Mouse (Mus musculus) C2C12 (cell line): ENCODE measurements around the gene Mustn1. TPM values are rescaled to one million over a fixed set of nuclear protein-coding genes. Genes with fewer than 3 reads are reported as not detected.

Source experiments
- H3K27me3 ChIP-seq: one replicate; pipeline ENCODE4 v1.6.1; 2011; ENCODE audit not compliant: control insufficient read depth, insufficient read depth, insufficient read length
- H3K36me3 ChIP-seq: one replicate; pipeline ENCODE4 v1.6.1; 2011; ENCODE audit not compliant: control insufficient read depth, insufficient read depth
- H3K4me3 ChIP-seq: one replicate; pipeline ENCODE4 v1.5.1; 2011; ENCODE audit warnings: mild to moderate bottlenecking, control low read depth; ENCODE audit not compliant: poor library complexity, insufficient read depth, severe bottlenecking
- H3K79me2 ChIP-seq: one replicate; pipeline ENCODE4 v1.6.1; 2011; ENCODE audit not compliant: control insufficient read depth, insufficient read depth
- H3K79me3 ChIP-seq: one replicate; pipeline ENCODE4 v1.6.1; 2011; ENCODE audit warnings: low read depth, control low read depth
- H3ac ChIP-seq: one replicate; pipeline ENCODE3; 2011; ENCODE audit warnings: low read depth; ENCODE audit not compliant: control insufficient read depth, insufficient read length
- CEBPB ChIP-seq: IDR thresholded peaks from one replicate; pipeline ENCODE4 v1.6.1; 2011; ENCODE audit warnings: low read depth, mild to moderate bottlenecking, control low read depth, moderate library complexity
- CTCF ChIP-seq: IDR thresholded peaks from one replicate; pipeline ENCODE4 v1.5.1; 2011; ENCODE audit not compliant: control insufficient read depth, insufficient read depth, insufficient read length
- FOSL1 ChIP-seq: IDR thresholded peaks from one replicate; pipeline ENCODE4 v1.8.0; 2011; ENCODE audit warnings: mild to moderate bottlenecking, low read length; ENCODE audit not compliant: poor library complexity, insufficient read depth, severe bottlenecking
- MAX ChIP-seq: IDR thresholded peaks from one replicate; pipeline ENCODE4 v1.6.1; 2011; ENCODE audit warnings: mild to moderate bottlenecking, control low read depth
- MYOD1 ChIP-seq: IDR thresholded peaks from one replicate; pipeline ENCODE4 v1.6.1; 2011; ENCODE audit warnings: low read depth; ENCODE audit not compliant: control insufficient read depth, insufficient read length
- MYOG ChIP-seq: IDR thresholded peaks from one replicate; pipeline ENCODE4 v1.6.1; 2011; ENCODE audit not compliant: control insufficient read depth, insufficient read length; ENCODE audit errors: extremely low read depth
- USF1 ChIP-seq: IDR thresholded peaks from one replicate; pipeline ENCODE4 v1.6.1; 2011; ENCODE audit warnings: low read depth, mild to moderate bottlenecking, control low read depth, moderate library complexity
- polyA plus RNA-seq: library from polyadenylated mRNA; unstranded; fragments of >200 nt; fragmentation: generic; extraction: Trizol; gene quantifications from one replicate; pipeline ENCODE4 v1.2.1, GENCODE M21; 2012; ENCODE audit warnings: missing spikeins

Mustn1 gene
- polyA plus RNA-seq, 1 experiment, result 10.3 TPM

DNA sequence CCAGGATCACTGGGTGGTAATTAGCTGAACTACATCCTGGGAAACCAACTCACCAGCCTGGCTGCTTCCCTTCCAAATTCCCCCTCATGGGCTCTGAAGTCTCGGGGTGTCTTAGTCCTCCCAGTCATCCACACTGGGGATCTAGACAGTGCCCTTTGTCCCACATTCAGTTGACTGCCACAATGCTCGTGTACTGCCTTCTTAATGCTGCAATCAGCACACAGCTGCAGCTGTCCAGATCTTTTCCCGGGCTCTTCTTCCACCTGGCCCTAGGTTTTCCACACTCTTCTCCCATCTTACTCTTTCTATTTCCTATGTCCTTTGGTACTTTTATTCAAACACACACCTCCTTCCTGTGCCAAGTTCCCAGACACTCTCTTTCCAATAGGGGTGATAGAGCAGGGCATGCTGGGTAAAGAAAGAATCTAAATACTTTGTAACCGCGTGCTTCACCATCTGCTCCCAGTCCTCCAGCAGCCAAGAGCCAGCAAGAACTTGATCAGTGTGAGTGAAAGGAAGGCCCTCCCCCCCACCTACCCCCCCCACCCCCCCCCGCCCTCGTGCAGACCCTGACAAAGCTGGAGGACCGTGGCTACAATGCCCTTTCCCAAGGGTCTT, 43.2 kb downstream of the Mustn1 start:
- Histone ChIP-seq H3K27me3 (no peaks in the 10 kb centered on the region), H3K36me3 (no peaks in the 10 kb centered on the region), H3K4me3 (no peak overlapping the region), H3ac (no peak overlapping the region), H3K79me2 (no peaks in the 10 kb centered on the region), H3K79me3 (no peaks in the 10 kb centered on the region)
- no peak for TF ChIP-seq CEBPB
- TF ChIP-seq MYOD1, result no peak
- TF ChIP-seq USF1, result no peak
- TF ChIP-seq CTCF, result no peak
- TF ChIP-seq MAX, result no peak
- no peak for TF ChIP-seq MYOG
- TF ChIP-seq FOSL1, result no peak

DNA sequence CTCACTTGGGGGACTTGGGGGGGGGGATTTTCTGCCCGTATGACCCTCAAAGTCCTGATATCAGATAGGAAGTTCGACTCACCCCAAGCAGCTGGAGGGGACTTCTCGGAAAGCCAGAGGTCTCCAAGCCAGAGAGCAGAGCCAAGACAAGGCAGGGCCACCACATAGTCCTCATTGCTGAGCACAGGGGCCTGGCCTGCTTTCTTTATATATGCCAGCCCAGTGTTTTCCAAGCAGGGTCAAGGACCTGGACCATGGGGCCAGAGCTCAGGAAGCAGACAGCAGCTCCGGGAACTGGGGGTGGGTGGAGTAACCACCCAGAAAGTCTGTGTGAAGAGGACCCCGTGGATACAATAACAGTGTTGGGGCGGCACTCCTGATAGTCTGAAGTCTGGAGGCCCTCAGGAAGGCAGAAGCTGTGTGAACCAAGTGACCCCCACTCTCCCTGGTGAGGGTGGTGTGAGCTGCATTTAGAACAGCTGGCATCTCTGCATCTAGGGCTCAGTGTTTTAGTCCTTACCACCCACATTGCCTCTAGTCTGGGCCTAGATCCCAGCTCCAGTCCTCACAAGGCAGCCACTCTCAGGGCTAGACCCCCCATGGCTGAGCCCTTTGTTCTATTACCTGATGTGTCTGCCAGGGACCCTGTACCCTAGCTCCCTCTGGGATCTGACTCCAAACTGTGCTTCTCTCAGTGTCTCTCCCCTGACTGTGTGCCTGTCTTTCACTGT, 44.5 kb downstream of the Mustn1 start, which contains the start of gene Itih3:
Gene Itih3, minus strand, starts transcription at position 386 of the 731 bp plus-strand sequence.
- Histone ChIP-seq H3K36me3 (no peaks in the 10 kb centered on the region), H3K79me2 (no peaks in the 10 kb centered on the region), H3K79me3 (no peaks in the 10 kb centered on the region), H3ac (no peak within 1 kb of the TSS), H3K4me3 (no peak within 1 kb of the TSS), H3K27me3 (no peaks in the 10 kb centered on the region)
- TF ChIP-seq MYOD1, result no peak
- no peak for TF ChIP-seq USF1
- TF ChIP-seq CEBPB, result no peak
- no peak for TF ChIP-seq CTCF
- no peak for TF ChIP-seq MYOG
- TF ChIP-seq FOSL1, result no peak
- no peak for TF ChIP-seq MAX

DNA sequence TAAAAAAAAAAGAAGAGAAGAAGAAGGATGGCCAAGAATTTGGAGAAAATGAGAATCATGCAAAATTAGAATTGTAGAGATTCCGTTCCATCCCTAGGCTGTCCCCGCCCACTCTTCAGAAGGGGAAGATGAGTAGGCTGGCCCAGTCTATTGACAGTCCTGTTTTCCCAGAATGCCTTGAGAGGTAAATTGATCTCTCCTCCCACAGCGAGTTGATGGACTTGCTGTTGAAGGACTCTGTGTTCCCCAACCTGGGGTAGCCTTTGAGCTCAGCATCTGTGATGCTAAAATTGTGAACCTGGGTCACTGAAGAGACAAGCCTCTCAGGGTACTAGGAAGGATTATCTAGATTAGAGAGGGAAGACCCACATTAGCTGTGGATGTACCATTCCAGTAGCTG, 46.5 kb downstream of the Mustn1 start:
- H3K79me3 ChIP-seq, result no peaks in the 10 kb centered on the region
- H3K27me3 ChIP-seq, result no peaks in the 10 kb centered on the region
- H3K36me3 ChIP-seq, result no peaks in the 10 kb centered on the region
- TF ChIP-seq CTCF (no peak), FOSL1 (no peak), MAX (no peak), CEBPB (no peak), MYOD1 (no peak), MYOG (no peak), USF1 (no peak)
- H3K79me2 ChIP-seq, result no peaks in the 10 kb centered on the region
- H3ac ChIP-seq, result no peak overlapping the region
- H3K4me3 ChIP-seq, result no peak overlapping the region

GRCm38 (mm10) chr14:30930386-30930785, 51.4 kb downstream of the Mustn1 start:
- Histone ChIP-seq H3K4me3 (no peak overlapping the region), H3K79me3 (no peaks in the 10 kb centered on the region), H3K79me2 (no peaks in the 10 kb centered on the region), H3K36me3 (no peaks in the 10 kb centered on the region), H3ac (no peak overlapping the region), H3K27me3 (no peaks in the 10 kb centered on the region)
- TF ChIP-seq CEBPB (no peak), MAX (no peak), MYOG (no peak), MYOD1 (no peak), USF1 (no peak), CTCF (no peak), FOSL1 (no peak)

Other genes with a start within 250 kb of the Mustn1 start
- gene Rft1, start 224.8 kb upstream of the Mustn1 start, polyA plus RNA-seq, result 13.4 TPM
- gene Sfmbt1, start 164.4 kb upstream of the Mustn1 start, polyA plus RNA-seq, result 5.1 TPM
- gene Tmem110, start 53.6 kb upstream of the Mustn1 start, polyA plus RNA-seq, result 15.7 TPM
- 0.11 TPM for gene Itih4, start 7.3 kb downstream of the Mustn1 start, polyA plus RNA-seq
- 0.01 TPM for gene Itih3, start 44.6 kb downstream of the Mustn1 start, polyA plus RNA-seq
- not detected for gene Itih1, start 64.1 kb downstream of the Mustn1 start, polyA plus RNA-seq
- gene Nek4, start 72.2 kb downstream of the Mustn1 start, polyA plus RNA-seq, result 4.2 TPM
- gene Glt8d1, start 122.2 kb downstream of the Mustn1 start, polyA plus RNA-seq, result 13.4 TPM
- gene Spcs1, start 122.5 kb downstream of the Mustn1 start, polyA plus RNA-seq, result 218 TPM
- gene Pbrm1, start 139.9 kb downstream of the Mustn1 start, polyA plus RNA-seq, result 14.3 TPM
- gene Gnl3, start 140.0 kb downstream of the Mustn1 start, polyA plus RNA-seq, result 56.7 TPM
- 70.5 TPM for gene Smim4, start 249.8 kb downstream of the Mustn1 start, polyA plus RNA-seq